Mouse (Mus musculus): ENCODE measurements around the gene Arl3.

Gene Arl3

DNA sequence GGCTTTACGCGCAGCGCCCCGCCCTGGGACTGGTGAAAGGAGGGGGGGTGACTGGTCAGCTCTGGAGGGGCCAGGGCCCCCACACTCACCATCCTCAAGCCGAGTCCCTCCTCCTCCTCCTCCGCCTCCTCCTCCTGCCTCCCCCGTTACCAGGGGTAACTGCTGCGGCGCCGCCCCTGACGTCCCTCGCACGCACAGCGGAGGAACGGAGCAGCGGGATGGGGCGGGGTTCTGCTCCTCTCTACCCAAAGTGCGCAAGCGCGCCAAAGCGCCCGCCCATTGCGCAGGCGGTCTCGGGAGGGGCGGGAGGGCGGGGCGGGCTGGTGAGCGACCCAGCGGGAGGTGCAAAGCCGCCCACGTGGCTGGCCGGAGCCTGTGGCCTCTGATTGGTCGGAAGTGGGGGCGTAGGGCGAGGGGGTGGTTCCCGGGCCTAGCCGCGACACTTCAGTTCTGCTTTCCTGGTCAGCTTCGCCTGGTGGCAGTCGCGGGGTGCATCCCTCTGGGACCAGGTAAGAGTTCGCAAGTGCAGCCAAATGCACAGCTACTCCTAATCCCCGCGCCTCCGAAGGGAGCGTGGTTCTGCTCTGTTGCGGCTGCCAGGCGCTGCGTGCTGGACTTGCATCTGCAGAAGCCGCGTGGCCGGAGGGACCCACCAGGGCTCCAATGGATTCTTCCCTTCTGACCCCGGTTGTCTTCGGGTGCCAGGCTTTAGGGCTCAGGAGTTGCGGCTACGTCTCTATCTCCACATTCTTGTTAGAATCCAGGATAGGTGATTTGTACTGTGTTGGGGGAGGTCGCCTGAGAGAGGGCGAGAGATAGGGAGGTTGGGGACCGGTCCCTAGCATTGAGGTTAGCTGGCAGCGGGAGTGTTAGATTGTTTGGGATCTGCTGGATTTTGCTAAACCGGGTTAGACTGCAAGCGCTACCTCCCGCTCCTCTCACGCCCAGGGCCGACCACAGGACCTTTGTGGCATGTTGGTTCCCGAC is at the start of gene Arl3, which contains the start of gene Sfxn2:
Gene Arl3, minus strand, starts transcription at position 248 of the 987 bp plus-strand sequence.
Gene Sfxn2, plus strand, starts transcription at position 415 of the 987 bp plus-strand sequence.
- peak; percentile 98 for DNase-seq (ENCODE audit: low read depth)

GRCm38 (mm10) chr19:46622659-46623193 is 49.7 kb upstream of the Arl3 start:
- DNase-seq (ENCODE audit: low read depth): no peak

DNA sequence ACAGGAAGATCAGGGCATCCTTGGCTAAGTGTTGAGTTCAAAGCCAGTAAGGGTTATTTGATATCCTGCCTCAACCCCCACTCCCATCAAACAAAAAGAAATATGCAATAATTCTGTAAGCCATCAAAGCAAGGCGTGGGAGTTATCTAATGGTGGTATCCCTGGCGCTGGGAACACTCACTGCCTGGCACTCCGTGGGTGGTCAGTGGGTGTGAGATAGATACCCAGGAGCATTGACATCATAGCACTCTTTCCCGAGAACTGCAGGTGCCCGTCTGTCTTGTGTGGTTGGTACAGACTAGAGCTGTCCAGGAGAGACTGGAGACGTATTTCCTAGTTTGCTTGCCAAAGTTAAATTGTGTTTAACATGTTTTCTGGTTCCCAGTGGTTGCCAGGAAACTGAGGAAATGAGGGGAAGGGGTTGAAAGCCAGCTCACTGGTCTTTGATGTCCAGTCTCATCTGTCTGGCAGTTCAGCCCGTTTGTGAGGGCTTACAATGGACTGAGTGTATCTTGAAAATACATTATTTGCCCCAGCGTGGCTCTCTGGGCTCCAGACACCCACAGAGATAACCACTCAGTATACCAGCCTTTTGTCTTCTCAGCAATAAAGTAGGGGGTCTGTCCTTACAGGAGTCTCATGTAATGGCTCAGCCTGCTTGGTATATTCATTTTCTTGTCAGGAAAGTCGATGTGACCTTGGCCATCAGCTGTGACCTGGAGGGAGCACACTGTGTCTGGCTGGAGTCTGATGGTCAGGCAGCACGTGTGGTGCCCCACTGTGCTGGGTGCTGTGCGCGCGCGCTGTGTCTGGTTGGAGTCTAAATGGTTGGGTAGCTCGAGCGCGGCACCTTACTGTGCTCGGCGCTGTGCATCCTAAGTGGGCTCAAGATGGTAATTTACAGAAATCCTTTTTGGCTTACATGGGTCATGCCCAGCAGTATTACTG is 48.5 kb upstream of the Arl3 start:
- no peak for DNase-seq (ENCODE audit: low read depth)

DNA sequence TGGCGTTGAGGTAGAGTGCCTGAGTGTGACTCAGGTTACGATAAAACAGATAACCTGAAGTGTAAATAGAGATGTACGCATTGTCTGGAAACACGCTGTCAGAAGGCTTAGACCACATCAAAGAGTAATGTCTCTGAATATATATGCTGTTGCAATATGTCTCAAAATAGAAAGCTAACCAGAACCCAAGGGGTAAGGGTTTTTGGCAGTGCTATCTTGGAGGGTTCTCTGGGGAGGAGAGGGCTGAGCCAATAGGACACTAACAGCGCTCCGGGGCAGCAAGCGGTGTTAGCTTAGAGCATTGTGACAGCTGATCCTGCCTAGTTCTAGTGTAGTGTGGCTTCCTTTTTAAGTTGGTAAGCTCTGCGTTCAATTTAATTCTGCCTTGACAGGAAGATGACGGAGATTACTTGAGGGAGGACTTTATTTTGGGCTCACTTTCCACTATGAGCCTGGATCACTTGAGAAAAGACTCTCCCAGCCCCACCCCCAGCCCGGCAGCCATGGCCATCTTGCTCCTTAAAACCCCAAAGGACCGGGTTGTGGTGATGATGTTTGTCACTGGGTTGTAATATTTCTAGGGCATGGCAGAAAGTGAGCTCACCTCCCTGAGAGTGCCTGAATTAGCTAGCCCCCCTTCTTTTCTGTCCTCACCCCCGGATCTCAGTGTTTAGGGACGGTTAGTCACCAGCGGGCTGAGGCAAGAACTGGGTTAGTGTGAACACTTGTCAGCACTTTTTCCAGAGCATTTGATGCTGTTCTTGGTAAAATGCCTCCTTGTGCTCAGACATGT is 47.2 kb upstream of the Arl3 start:
- DNase-seq (ENCODE audit: low read depth): peak; percentile 66

DNA sequence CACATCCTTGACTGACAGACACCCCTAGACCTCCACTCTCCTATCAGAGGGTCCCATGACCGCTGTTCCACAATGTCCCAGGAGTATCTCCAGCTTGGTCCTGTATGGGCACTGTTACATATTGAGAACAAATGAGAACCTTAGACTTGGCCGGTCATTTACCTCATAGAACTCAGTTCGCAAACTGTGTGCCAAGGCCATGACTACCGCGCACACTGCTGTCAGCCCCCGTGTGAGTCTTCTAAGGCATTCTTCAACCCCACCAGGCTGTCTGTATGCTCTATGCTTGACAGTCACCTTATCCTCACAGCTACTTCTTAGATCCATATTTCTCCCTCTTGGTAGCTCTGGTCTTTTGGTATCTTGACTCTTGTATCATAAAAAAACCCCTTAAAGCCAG is 46.5 kb upstream of the Arl3 start:
- no peak for DNase-seq (ENCODE audit: low read depth)

GRCm38 (mm10) chr19:46619001-46619400 is 46.0 kb upstream of the Arl3 start:
- peak; percentile 61 for DNase-seq (ENCODE audit: low read depth)

- peak; percentile 90 for DNase-seq (ENCODE audit: low read depth)
Measured at GRCm38 (mm10) chr19:46618322-46618721, 45.3 kb upstream of the Arl3 start.

DNA sequence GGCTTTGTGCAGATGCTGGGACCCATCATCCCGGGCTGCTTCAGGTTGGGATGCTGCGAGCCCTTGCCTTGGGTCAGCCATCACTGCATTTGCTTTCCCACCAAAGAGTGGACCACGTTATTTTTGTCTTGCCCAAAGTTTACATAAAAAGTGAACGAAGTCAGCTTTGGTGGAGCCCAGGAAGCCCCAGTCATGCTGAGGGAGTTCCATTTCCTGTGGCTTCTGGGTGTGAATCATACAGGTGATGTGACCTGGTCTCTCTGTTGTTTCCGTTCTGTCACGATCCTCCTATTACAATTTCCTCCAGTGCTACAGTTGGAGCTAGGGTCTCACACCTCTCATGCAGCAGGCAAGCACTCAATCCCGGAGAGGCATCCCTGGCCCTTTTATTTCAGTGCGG is 44.4 kb upstream of the Arl3 start:
- DNase-seq (ENCODE audit: low read depth): no peak

DNA sequence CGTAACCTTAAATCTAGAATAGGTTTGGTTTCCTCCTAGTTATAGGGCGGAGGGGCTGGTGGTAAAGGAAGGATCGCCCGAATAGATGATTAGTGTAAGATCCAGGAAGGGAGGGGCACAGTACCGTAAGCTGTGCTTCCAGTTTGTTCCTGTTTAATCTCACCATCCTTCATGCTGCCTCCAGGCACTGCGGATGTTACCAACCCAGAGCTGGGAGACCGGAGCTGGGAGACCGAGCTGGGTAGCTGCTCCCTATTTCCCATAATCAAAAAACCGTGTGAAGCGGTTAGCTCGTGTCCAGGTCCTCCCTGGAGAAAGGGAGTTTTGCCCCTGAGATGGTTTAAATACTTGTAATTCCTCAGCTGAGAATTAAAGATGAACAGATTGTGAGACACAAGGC is 43.4 kb upstream of the Arl3 start:
- no peak for DNase-seq (ENCODE audit: low read depth)

DNA sequence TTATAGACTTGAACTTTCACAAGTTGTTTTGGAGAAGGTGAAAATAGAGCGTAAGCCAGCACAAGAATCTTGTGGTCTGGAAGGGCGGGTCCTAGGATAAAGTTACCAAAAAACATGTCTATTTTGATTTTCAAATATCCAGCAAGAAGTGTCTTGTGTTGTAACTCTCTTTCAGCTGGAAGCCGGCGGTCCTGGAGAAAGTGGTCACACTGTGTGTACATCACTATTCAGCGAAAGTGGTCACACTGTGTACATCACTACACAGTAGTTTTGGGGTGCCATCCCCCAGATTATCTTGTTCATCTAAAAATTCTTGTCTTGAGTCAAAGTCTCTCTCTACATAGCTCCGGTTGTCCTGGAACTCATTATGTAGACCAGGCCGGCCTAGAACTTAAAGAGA is 35.2 kb upstream of the Arl3 start:
- DNase-seq (ENCODE audit: low read depth): no peak

GRCm38 (mm10) chr19:46607424-46607823 is 34.4 kb upstream of the Arl3 start:
- peak; percentile 71 for DNase-seq (ENCODE audit: low read depth)

- DNase-seq (ENCODE audit: low read depth): no peak
Measured at GRCm38 (mm10) chr19:46606718-46607117, 33.7 kb upstream of the Arl3 start.

DNA sequence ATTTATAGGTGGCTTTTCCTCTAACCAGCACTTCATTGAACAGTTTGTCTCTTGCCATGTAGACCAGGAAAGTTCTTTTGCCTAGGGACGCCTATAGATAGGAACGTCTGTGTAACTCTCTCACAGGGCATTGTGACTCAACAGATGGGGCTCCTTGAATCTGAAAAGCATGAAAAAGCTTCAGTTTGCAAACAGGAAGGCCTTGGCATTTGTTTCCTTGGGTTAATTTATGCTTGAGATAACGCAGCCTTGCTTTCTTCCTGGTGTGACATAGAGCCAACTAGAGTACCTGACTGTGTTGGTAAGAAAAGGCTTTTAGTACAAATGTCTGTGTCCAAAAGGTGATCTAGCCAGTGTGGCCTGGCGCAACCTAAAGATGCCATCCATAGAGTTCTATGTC is 29.4 kb upstream of the Arl3 start:
- peak; percentile 22 for DNase-seq (ENCODE audit: low read depth)

- DNase-seq (ENCODE audit: low read depth): no peak
Measured at GRCm38 (mm10) chr19:46601491-46601890, 28.5 kb upstream of the Arl3 start.

DNA sequence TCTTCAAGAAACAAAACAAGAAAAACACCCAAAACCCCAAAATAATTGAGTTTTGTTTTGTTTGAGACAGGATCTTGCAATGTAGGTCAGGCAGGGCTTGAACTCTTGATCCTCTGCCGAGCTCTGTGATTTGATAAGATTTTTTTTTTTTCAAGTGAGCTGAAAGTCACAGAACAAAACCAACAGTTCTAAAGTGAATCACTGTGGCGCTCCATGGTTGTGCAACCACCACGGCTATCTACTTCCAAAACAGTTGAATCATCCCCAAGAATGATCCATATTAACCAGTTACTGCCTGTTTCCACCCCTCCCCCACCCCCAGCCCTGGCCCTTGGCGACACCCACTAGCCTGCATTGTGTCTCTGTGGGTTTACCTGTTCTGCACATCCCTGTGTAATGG is 27.4 kb upstream of the Arl3 start:
- DNase-seq (ENCODE audit: low read depth): peak; percentile 87

DNA sequence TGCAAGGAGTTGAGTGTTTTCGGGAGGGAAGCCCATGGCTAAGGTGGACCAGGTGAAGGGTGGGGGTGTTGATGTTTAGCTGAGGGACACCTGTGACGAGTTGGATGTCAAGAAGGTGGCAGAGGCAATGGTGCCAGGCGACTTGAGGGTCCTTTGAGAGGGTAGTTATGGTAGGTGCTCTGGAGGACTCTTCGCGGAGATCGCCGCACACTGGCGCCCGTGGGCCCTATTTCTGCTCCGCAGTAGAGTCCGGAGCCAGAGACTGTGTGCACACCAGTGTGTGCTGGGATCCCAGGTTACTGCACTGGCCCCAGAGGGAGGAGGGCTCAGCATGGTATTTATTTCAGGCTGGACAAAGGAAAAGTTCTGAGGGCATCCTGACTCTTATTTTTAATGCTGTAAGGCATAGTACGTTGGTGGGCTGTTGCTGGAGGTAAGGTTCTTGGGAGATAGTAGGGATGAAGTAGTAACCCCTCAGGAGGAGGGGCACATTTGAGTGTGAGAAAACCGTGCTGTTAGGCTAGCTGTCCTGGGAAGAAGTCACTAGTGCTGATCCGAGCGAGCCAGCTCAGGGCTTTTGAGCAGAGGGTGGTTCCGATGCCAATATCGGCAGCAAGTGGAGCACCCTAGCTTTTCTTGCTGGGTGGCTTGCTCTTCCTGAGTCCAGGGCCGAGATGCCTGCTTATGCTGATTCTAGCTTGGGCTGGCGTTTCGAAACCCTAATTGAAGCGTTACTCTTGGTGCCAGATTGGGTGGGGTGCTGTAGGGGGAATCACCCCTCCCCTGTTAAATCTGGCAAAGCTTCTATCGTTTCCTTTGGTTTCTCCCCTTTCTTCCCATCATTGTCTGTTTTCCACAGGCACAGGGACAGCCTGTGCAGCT is 26.6 kb upstream of the Arl3 start:
- DNase-seq (ENCODE audit: low read depth): peak; percentile 34

- peak; percentile 100 for DNase-seq (ENCODE audit: low read depth)
Measured at GRCm38 (mm10) chr19:46598720-46599252, 25.8 kb upstream of the Arl3 start, which contains the start of gene Wbp1l. Gene Wbp1l, plus strand, starts transcription at chr19:46599084.

DNA sequence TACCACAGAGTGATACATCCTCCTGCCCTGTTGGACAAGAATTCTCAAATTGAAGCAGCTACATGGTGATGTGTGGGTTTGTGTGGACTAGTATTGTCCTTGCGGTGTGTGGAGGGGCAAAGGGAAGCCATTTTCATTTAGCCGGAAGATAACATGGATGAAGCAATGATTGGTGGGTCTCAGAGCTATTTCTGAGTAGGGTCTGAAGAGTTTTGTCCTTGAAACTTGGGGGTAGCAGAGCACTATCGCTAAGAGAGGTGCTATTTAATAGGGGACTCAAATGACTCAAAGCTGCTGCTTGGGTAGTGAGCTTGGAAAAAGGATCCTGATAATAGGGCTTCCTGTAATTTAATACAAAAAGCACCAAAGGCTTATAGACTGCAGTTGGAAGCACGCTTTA is 25.2 kb upstream of the Arl3 start:
- DNase-seq (ENCODE audit: low read depth): no peak

DNA sequence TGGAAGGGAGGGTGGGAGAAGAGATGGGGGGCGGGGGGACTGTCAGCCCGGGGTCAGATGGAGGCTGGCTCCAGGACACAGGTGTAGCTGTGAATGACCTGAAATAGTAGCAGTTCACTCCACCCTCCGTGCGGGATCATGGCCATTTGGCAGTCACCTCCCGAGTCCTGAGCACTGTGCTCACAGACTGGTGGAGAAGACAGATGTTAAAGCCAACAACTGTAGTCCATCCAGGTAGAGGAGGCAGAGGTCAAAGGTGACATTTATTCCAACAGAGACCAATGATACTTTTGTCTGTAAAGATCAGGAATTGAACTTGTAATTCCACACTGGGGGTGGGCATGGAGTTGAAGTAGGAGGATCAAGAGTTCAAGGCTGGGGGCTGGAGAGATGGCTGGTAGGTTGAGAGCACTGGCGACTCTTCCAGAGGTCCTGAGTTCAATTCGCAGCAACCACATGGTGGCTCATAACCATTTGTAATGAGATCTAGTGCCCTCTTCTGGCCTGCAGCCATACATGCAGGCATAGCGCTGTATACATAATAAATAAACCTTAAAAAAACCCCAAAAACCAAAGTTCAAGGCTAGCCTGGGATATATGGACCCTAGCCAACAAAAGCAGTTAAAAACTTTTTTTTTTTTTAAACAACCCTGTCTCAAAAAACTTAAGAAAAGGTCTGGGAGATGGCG is 19.9 kb upstream of the Arl3 start:
- peak; percentile 45 for DNase-seq (ENCODE audit: low read depth)
